Mouse (Mus musculus) cortical plate, adult 2 months (tissue): ENCODE data around the gene Akr1c18.
"Not testable (repeated sequence)": the region's sequence is repeated elsewhere in the genome, so short reads cannot be mapped to it uniquely, and the experiment has no call there.

Source experiments
- CTCF ChIP-seq: fragments of 200-500 bp; IDR thresholded peaks from 2 replicates; pipeline ENCODE4 v1.5.1; 2011; ENCODE audit warnings: mild to moderate bottlenecking, control low read depth, low read length; ENCODE audit not compliant: insufficient read depth; ENCODE audit errors: extremely low read depth
- POLR2A ChIP-seq: fragments of 200-500 bp; IDR thresholded peaks from 2 replicates; pipeline ENCODE4 v1.6.1; 2011; ENCODE audit warnings: mild to moderate bottlenecking, low read length, control low read depth; ENCODE audit not compliant: insufficient read depth; ENCODE audit errors: extremely low read depth

DNA sequence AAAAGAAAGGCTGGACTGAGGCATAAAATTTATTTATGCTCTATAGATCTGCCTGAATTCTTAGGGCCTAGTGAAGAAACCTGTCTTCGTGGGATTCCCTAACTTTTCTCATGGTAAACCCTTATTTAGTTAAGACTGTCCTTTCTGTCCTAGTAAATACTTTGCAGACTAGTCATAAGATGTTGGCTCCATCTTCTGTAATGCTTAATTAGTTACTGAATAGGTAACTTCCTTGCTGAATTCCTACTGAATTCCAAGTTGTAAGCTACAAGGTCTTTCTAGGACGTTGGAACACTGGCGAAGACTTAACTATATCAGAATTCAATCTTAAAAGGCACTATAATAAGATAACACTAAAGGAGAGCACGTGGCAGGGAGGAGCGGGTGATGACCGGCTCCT is 26.0 kb downstream of the Akr1c18 start:
- TF ChIP-seq POLR2A, CTCF: not testable (repeated sequence)
